Mouse (Mus musculus): Measurements from ENCODE around the gene Nrxn3. TPM values are rescaled to one million over a fixed set of nuclear protein-coding genes. Genes with fewer than 3 reads are reported as not detected.

Gene Nrxn3
- polyA plus RNA-seq, 1 experiment from 2014 or later, result 6.3 TPM

DNA sequence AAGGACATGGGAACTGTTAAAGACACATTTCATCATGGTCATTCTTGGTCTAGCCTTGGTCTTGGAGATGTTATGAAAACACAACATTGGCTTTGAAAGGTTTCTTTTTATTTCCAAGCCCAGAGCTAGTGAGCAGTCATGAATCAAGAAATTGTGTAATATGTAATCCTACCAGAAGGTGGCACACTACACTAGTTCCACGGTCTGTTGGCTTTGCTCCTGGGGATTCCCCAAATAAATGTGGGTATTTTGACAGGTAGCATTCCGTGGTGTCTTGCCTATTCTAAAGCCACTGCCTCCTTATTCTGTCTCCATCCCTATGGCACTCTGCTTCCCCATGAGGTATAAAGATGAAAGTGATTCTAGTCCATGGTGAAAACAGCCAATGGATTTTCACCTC, 269.5 kb downstream of the Nrxn3 start:
- no peak overlapping the region for H3K9ac ChIP-seq (replicated peaks; ENCODE audit: low read depth, low read length)
- no peaks in the 10 kb centered on the region for H3K4me1 ChIP-seq (ENCODE audit: control insufficient read depth, insufficient read depth, low read length)
- H3K27ac ChIP-seq (ENCODE audit: low read length), result no peak overlapping the region
- H3K4me3 ChIP-seq (ENCODE audit: low read depth, low read length), result no peak overlapping the region
- no peaks in the 10 kb centered on the region for H3K27me3 ChIP-seq (ENCODE audit: control insufficient read depth, insufficient read depth, low read length)
- H3K4me2 ChIP-seq (replicated peaks; ENCODE audit: low read depth, low read length), result no peak overlapping the region
- WGBS, result 2% methylated on average over 2 of the region's 2 CpGs
- no peak for ATAC-seq (ENCODE audit: insufficient number of reproducible peaks, insufficient read depth, low FRiP score, low read depth)
- H3K36me3 ChIP-seq (ENCODE audit: control insufficient read depth, insufficient read depth, low read length), result no peaks in the 10 kb centered on the region
- no peaks in the 10 kb centered on the region for H3K9me3 ChIP-seq (ENCODE audit: control insufficient read depth, low read depth, low read length)

DNA sequence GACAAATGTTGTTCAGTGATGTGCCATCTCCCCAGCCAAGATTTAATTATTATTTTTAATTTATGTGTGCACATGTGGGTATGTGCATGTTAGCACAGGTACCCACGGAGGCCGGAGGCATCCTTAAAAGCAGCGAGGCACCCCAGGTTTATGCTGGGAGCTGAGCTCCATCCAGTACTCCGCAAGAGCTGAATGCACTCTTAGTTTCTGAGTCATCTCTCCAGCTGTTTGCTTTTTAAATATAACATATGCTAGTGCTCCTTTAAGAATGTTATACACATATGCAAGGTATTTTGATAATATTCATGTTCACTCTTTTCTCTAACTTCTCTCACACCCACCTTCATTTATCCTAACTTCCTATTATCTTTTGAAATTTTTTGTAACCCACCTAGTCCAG, 271.1 kb downstream of the Nrxn3 start:
- H3K27ac ChIP-seq (ENCODE audit: low read length), result no peak overlapping the region
- ATAC-seq (ENCODE audit: insufficient number of reproducible peaks, insufficient read depth, low FRiP score, low read depth), result no peak
- H3K9me3 ChIP-seq (ENCODE audit: control insufficient read depth, low read depth, low read length), result no peaks in the 10 kb centered on the region
- H3K9ac ChIP-seq (replicated peaks; ENCODE audit: low read depth, low read length), result no peak overlapping the region
- WGBS, result 82% methylated on average over 4 of the region's 4 CpGs
- no peaks in the 10 kb centered on the region for H3K27me3 ChIP-seq (ENCODE audit: control insufficient read depth, insufficient read depth, low read length)
- H3K36me3 ChIP-seq (ENCODE audit: control insufficient read depth, insufficient read depth, low read length), result no peaks in the 10 kb centered on the region
- no peak overlapping the region for H3K4me2 ChIP-seq (replicated peaks; ENCODE audit: low read depth, low read length)
- H3K4me3 ChIP-seq (ENCODE audit: low read depth, low read length), result no peak overlapping the region
- no peaks in the 10 kb centered on the region for H3K4me1 ChIP-seq (ENCODE audit: control insufficient read depth, insufficient read depth, low read length)

DNA sequence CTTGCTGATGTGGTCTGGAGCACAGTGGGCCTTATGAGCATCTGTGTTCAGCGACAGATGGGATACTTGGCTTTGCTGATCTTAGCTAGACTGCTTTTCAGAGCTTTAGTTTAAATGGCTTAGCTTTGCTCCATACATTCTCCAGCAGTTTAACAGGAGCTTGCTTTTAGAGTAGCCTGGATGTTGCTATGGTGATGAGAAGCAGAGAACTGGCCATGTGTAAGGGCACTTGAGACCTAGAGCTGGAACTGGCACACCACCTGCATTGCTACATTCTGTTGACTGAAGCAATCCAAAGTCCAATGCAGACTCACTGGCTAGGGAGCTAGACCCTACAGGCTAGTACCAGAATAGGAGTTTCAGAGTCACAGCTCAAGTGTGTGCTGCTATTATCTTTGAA, 293.8 kb downstream of the Nrxn3 start:
- H3K4me3 ChIP-seq (ENCODE audit: low read depth, low read length), result no peak overlapping the region
- H3K27ac ChIP-seq (ENCODE audit: low read length), result no peak overlapping the region
- no peak for ATAC-seq (ENCODE audit: insufficient number of reproducible peaks, insufficient read depth, low FRiP score, low read depth)
- H3K9me3 ChIP-seq (ENCODE audit: control insufficient read depth, low read depth, low read length), result no peaks in the 10 kb centered on the region
- WGBS, result 80% methylated on average over 1 of the region's 1 CpGs
- H3K9ac ChIP-seq (replicated peaks; ENCODE audit: low read depth, low read length), result no peak overlapping the region
- H3K27me3 ChIP-seq (ENCODE audit: control insufficient read depth, insufficient read depth, low read length), result no peaks in the 10 kb centered on the region
- no peak overlapping the region for H3K4me2 ChIP-seq (replicated peaks; ENCODE audit: low read depth, low read length)
- no peaks in the 10 kb centered on the region for H3K36me3 ChIP-seq (ENCODE audit: control insufficient read depth, insufficient read depth, low read length)
- no peaks in the 10 kb centered on the region for H3K4me1 ChIP-seq (ENCODE audit: control insufficient read depth, insufficient read depth, low read length)

DNA sequence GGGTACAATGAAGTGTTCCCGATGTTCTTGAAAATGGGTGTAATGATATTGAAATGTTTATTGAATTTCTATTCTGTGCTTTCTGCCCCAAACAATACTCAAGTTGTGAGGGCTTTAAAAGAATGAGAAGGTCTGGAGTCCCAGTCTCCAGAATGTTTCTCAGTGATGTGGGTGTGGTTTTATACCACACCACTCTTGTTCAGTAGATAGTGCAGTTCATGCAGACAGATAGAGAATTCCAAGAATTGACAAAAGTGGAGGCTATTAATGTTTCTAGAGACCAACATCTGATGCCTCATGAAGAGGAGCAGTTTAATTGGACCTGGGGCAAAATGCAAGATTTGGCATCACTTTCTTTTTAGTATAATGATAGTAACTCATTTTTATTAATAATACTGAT, 302.5 kb downstream of the Nrxn3 start:
- no peaks in the 10 kb centered on the region for H3K9me3 ChIP-seq (ENCODE audit: control insufficient read depth, low read depth, low read length)
- no peak overlapping the region for H3K27ac ChIP-seq (ENCODE audit: low read length)
- H3K4me1 ChIP-seq (ENCODE audit: control insufficient read depth, insufficient read depth, low read length), result no peaks in the 10 kb centered on the region
- H3K4me2 ChIP-seq (replicated peaks; ENCODE audit: low read depth, low read length), result no peak overlapping the region
- H3K36me3 ChIP-seq (ENCODE audit: control insufficient read depth, insufficient read depth, low read length), result no peaks in the 10 kb centered on the region
- H3K27me3 ChIP-seq (ENCODE audit: control insufficient read depth, insufficient read depth, low read length), result no peaks in the 10 kb centered on the region
- no peak overlapping the region for H3K9ac ChIP-seq (replicated peaks; ENCODE audit: low read depth, low read length)
- no peak overlapping the region for H3K4me3 ChIP-seq (ENCODE audit: low read depth, low read length)
- WGBS, result 96% methylated on average over 1 of the region's 1 CpGs
- no peak for ATAC-seq (ENCODE audit: insufficient number of reproducible peaks, insufficient read depth, low FRiP score, low read depth)

DNA sequence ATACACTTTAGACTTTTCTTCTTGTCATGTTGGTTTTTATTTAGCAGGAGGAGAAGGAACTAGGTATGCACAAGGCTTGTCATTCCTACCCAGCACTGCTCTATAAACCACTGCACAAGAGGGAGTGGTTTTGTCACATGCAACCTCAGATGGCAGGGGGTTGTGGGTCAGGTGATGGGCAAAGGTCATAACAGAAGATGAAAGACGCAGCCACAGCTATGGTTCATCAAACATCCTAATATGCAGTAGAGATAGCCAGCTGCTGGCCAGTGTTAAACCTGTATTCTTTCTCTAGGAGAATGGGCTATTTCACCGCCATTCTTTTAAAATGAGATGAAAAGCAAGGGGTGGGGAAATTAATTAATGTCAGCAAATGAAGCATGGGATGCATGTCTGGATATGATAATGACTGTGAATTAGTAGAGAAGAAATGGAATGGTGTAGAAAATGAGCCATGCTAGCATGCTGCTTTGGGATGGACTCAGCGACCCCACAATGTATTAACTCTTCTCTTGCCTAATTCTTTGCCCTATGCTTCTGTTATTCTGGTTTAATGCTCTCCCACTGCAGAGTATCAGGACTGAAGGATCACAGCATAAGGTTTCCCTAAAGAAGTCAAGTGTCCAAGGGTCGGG, 313.4 kb downstream of the Nrxn3 start:
- Histone ChIP-seq H3K4me1 (ENCODE audit: control insufficient read depth, insufficient read depth, low read length) (no peaks in the 10 kb centered on the region), H3K27me3 (ENCODE audit: control insufficient read depth, insufficient read depth, low read length) (no peaks in the 10 kb centered on the region), H3K9me3 (ENCODE audit: control insufficient read depth, low read depth, low read length) (no peaks in the 10 kb centered on the region), H3K36me3 (ENCODE audit: control insufficient read depth, insufficient read depth, low read length) (no peaks in the 10 kb centered on the region), H3K9ac (replicated peaks; ENCODE audit: low read depth, low read length) (no peak overlapping the region), H3K4me2 (replicated peaks; ENCODE audit: low read depth, low read length) (no peak overlapping the region), H3K4me3 (ENCODE audit: low read depth, low read length) (no peak overlapping the region), H3K27ac (ENCODE audit: low read length) (no peak overlapping the region)
- ATAC-seq (ENCODE audit: insufficient number of reproducible peaks, insufficient read depth, low FRiP score, low read depth), result no peak
- WGBS, result 75% methylated on average over 4 of the region's 4 CpGs

DNA sequence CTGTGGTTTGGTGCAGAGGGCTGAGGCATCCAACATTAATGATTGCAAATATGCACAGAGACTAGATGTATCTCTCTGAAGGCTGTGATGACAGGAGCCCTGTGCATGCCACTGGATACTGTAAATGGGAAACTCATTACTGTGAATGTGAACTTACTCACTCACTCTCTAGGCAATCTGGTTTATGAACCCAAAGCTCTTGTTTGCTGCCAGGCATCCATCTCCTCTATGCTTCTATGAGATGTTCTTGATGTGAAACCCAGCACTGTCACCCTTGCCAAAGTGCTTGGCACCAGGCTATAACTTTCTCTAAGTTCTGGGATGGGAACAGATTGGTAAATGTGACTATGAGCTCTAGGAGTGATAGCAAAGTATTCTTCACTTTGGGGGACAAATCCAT, 317.5 kb downstream of the Nrxn3 start:
- H3K27me3 ChIP-seq (ENCODE audit: control insufficient read depth, insufficient read depth, low read length), result no peaks in the 10 kb centered on the region
- no peaks in the 10 kb centered on the region for H3K9me3 ChIP-seq (ENCODE audit: control insufficient read depth, low read depth, low read length)
- H3K36me3 ChIP-seq (ENCODE audit: control insufficient read depth, insufficient read depth, low read length), result no peaks in the 10 kb centered on the region
- no peak overlapping the region for H3K27ac ChIP-seq (ENCODE audit: low read length)
- no peak overlapping the region for H3K4me3 ChIP-seq (ENCODE audit: low read depth, low read length)
- H3K9ac ChIP-seq (replicated peaks; ENCODE audit: low read depth, low read length), result no peak overlapping the region
- ATAC-seq (ENCODE audit: insufficient number of reproducible peaks, insufficient read depth, low FRiP score, low read depth), result no peak
- H3K4me1 ChIP-seq (ENCODE audit: control insufficient read depth, insufficient read depth, low read length), result no peaks in the 10 kb centered on the region
- no peak overlapping the region for H3K4me2 ChIP-seq (replicated peaks; ENCODE audit: low read depth, low read length)

DNA sequence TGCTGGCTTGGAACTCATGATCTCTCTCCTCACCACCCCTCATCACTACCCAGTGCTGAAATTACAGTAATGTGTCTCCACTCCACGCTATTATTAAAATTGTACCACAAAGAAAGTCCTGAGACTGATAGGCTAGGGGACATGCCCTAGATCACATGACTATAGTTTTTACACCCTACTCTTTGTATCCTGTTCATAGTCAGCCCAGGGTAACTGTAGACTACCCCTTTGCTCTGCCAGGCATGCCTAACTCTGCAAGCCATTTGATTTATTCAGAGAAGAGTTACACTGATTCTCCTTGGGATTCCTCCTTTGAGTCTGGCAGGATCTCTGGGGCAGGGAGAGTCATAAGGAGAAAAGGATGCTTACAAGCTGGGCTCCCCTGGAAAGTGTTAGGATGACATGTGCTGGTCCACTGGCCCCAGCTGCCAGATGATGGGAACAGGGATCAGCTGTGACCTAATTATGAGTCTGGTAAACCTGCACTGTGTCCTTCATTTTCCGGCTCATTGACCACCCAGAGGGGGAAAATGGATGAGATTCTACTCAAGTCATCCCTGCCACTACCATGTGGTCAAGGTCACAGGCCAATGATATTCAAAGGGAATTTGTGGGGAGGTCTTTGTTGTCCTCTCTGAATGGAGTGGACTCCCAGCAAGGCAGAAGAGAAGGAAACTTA, 318.9 kb downstream of the Nrxn3 start:
- ATAC-seq (ENCODE audit: insufficient number of reproducible peaks, insufficient read depth, low FRiP score, low read depth), result 0 out of 2 replicates have a peak, but pooled peaks have one; percentile 4
- Histone ChIP-seq H3K9me3 (ENCODE audit: control insufficient read depth, low read depth, low read length) (no peaks in the 10 kb centered on the region), H3K36me3 (ENCODE audit: control insufficient read depth, insufficient read depth, low read length) (no peaks in the 10 kb centered on the region), H3K27me3 (ENCODE audit: control insufficient read depth, insufficient read depth, low read length) (no peaks in the 10 kb centered on the region), H3K4me2 (replicated peaks; ENCODE audit: low read depth, low read length) (no peak overlapping the region), H3K9ac (replicated peaks; ENCODE audit: low read depth, low read length) (no peak overlapping the region), H3K4me1 (ENCODE audit: control insufficient read depth, insufficient read depth, low read length) (no peaks in the 10 kb centered on the region), H3K27ac (ENCODE audit: low read length) (no peak overlapping the region), H3K4me3 (ENCODE audit: low read depth, low read length) (no peak overlapping the region)
- WGBS, result 64% methylated on average over 2 of the region's 2 CpGs

DNA sequence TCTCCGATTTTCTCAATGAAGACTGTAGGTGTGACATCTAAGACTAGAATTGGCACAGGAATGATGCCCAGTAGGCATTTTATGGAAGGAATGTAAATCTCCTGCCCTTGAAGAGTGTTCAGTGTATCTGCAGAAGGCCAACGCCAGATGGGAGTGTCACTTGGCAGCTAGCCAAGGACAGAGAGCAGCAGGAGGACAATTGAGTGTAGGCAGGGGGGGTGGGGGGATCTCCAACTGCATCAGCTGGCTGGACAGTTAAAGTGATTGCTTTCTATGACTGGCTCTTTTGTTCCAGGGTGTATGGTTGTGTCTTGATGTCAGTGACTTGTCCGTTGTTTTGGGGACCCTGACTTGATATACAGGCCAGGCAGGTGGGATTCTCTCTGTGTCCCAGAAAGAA, 326.6 kb downstream of the Nrxn3 start:
- H3K27ac ChIP-seq (ENCODE audit: low read length), result no peak overlapping the region
- no peaks in the 10 kb centered on the region for H3K9me3 ChIP-seq (ENCODE audit: control insufficient read depth, low read depth, low read length)
- no peak overlapping the region for H3K4me3 ChIP-seq (ENCODE audit: low read depth, low read length)
- H3K27me3 ChIP-seq (ENCODE audit: control insufficient read depth, insufficient read depth, low read length), result no peaks in the 10 kb centered on the region
- 51% methylated on average over 3 of the region's 3 CpGs for WGBS
- no peaks in the 10 kb centered on the region for H3K4me1 ChIP-seq (ENCODE audit: control insufficient read depth, insufficient read depth, low read length)
- H3K9ac ChIP-seq (replicated peaks; ENCODE audit: low read depth, low read length), result no peak overlapping the region
- peak; percentile 37; the same call in 1 of the 2 replicates for ATAC-seq (ENCODE audit: insufficient number of reproducible peaks, insufficient read depth, low FRiP score, low read depth)
- no peaks in the 10 kb centered on the region for H3K36me3 ChIP-seq (ENCODE audit: control insufficient read depth, insufficient read depth, low read length)
- H3K4me2 ChIP-seq (replicated peaks; ENCODE audit: low read depth, low read length), result no peak overlapping the region

DNA sequence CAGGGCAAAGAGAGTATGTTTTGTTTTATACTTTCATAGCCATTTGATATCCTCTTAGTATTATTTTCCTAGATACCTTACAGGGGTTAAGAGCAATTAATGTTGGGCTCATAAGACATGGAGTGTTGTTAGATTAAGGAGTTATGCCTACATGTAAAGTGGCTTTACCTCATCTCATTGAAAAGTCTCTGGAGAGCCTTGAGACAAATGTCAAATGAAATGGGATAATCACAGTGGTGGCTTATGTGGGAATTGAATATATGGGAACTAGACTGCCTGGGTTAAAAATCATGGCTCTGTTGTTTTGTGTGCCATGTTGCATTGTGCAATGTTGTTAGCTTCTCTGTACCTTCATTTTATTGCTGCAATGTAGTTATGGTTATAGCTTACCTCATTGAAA, 327.0 kb downstream of the Nrxn3 start:
- H3K4me1 ChIP-seq (ENCODE audit: control insufficient read depth, insufficient read depth, low read length), result no peaks in the 10 kb centered on the region
- H3K36me3 ChIP-seq (ENCODE audit: control insufficient read depth, insufficient read depth, low read length), result no peaks in the 10 kb centered on the region
- no peak overlapping the region for H3K27ac ChIP-seq (ENCODE audit: low read length)
- H3K9ac ChIP-seq (replicated peaks; ENCODE audit: low read depth, low read length), result no peak overlapping the region
- H3K4me3 ChIP-seq (ENCODE audit: low read depth, low read length), result no peak overlapping the region
- H3K27me3 ChIP-seq (ENCODE audit: control insufficient read depth, insufficient read depth, low read length), result no peaks in the 10 kb centered on the region
- ATAC-seq (ENCODE audit: insufficient number of reproducible peaks, insufficient read depth, low FRiP score, low read depth), result no peak
- no peak overlapping the region for H3K4me2 ChIP-seq (replicated peaks; ENCODE audit: low read depth, low read length)
- H3K9me3 ChIP-seq (ENCODE audit: control insufficient read depth, low read depth, low read length), result no peaks in the 10 kb centered on the region
